Mouse (Mus musculus): Measurements from ENCODE around the gene Kdm2b.
A peak's percentile ranks its signal among the peaks of the same experiment; 100 is the strongest.

DNA sequence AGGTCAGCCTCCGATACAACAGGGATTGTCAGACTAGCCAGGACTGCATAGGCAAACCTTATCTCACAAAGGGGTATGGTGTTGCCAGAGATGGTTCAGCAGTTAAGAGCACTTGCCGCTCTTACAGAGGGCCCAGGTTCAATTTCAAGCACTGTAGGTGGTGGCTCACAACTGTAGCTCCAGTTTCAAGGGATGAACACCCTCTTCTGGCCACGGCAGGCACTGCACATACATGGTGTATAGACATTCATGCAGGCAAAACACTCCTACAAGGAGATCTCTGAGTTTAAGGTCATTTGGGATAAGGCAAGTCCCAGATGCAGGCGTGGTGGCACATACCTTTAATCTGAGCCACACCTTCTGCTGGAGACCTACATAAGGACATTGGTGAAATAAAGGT lies 76.8 kb downstream of the Kdm2b start:
- TF ChIP-seq POLR2A (IDR thresholded peaks at IDR 0.05; ENCODE audit: control insufficient read depth, low read depth, low read length) (no peak), CTCF (IDR thresholded peaks at IDR 0.05; ENCODE audit: control insufficient read depth, insufficient read depth, insufficient replicate concordance, low read depth, low read length) (0 out of 2 replicates have a peak, but pooled peaks have one; percentile 7)
